Mouse (Mus musculus) kidney, postnatal 0 days (tissue): ENCODE measurements around the gene Cmtm2a. TPM values are rescaled to one million over a fixed set of nuclear protein-coding genes. Genes with fewer than 3 reads are reported as not detected.
A peak's percentile ranks its signal among the peaks of the same experiment; 100 is the strongest.
"Not testable (repeated sequence)": the region's sequence is repeated elsewhere in the genome, so short reads cannot be mapped to it uniquely, and the experiment has no call there.

Experiments used
- ATAC-seq: fragments of 200-750 bp; cut with Nextera tagmentation; replicated peaks from 2 replicates; pipeline ENCODE4 v1.8.0; 2017; ENCODE audit warnings: low read depth, moderate number of reproducible peaks, moderate TSS enrichment, moderate library complexity; ENCODE audit not compliant: low FRiP score
- DNase-seq: peaks from one replicate; pipeline ENCODE4 v3.0.0-alpha.2; 2016; ENCODE audit warnings: low spot score
- H3K27ac ChIP-seq: fragments of 300-500 bp; sonication (generic); 2 replicates; pipeline ENCODE4 v1.5.1; 2014; ENCODE audit warnings: mild to moderate bottlenecking
- H3K27me3 ChIP-seq: fragments of 300-500 bp; sonication (generic); 2 replicates; pipeline ENCODE4 v1.6.1; 2014; ENCODE audit warnings: low read length, mixed read lengths; ENCODE audit not compliant: insufficient read depth
- H3K36me3 ChIP-seq: fragments of 300-500 bp; sonication (generic); 2 replicates; pipeline ENCODE4 v1.6.1; 2014; ENCODE audit warnings: low read length, mixed read lengths; ENCODE audit not compliant: insufficient read depth
- H3K4me1 ChIP-seq: fragments of 300-500 bp; sonication (generic); replicated peaks from 2 replicates; pipeline ENCODE4 v1.6.1; 2014; ENCODE audit warnings: antibody characterized with exemption, low read length, mixed read lengths; ENCODE audit not compliant: insufficient read depth
- H3K4me2 ChIP-seq: fragments of 300-500 bp; sonication (generic); 2 replicates; pipeline ENCODE4 v1.6.1; 2014; ENCODE audit warnings: mild to moderate bottlenecking, low read length, moderate library complexity, mixed read lengths
- H3K4me3 ChIP-seq: fragments of 300-500 bp; sonication (generic); replicated peaks from 2 replicates; pipeline ENCODE4 v1.5.1; 2014; ENCODE audit warnings: low read depth, low read length
- H3K9ac ChIP-seq: fragments of 300-500 bp; sonication (generic); 2 replicates; pipeline ENCODE4 v1.6.1; 2014; ENCODE audit warnings: low read depth, low read length
- H3K9me3 ChIP-seq: fragments of 300-500 bp; sonication (generic); replicated peaks from 2 replicates; pipeline ENCODE4 v1.6.1; 2016; ENCODE audit warnings: low read length, inconsistent platforms, mixed read lengths
- CTCF ChIP-seq: IDR thresholded peaks from 2 replicates; pipeline ENCODE4 v1.5.1; 2016; ENCODE audit warnings: antibody characterized with exemption, low read depth, mild to moderate bottlenecking, moderate library complexity
- WGBS: fragments of 180-500 bp; shearing (Covaris S2); extraction: QIAGEN DNeasy Blood & Tissue Kit; methylation state at CpG from one replicate; pipeline ENCODE4 v1.1.7; 2014; 5-methylcytosine and 5-hydroxymethylcytosine counted together
- polyA plus RNA-seq: library from polyadenylated mRNA; unstranded; fragments of >200 nt; fragmentation: Nextera tagmentation; extraction: Ambion mirVana; gene quantifications from 2 replicates; pipeline ENCODE4 v1.2.1, GENCODE M21; 2015

Cmtm2a gene
- polyA plus RNA-seq, 1 experiment from 2014 or later = not detected

- ATAC-seq = no peak
Observed at GRCm38 (mm10) chr8:104339229-104339982, 46.4 kb upstream of the Cmtm2a start, which contains the start of gene Cmtm3. Gene Cmtm3 (plus strand): TSS chr8:104339410.

GRCm38 (mm10) chr8:104337890-104338289 is 44.9 kb upstream of the Cmtm2a start:
- ATAC-seq = no peak
- no peaks in the 10 kb centered on the region for H3K36me3 ChIP-seq
- TF ChIP-seq CTCF = no peak
- H3K27ac ChIP-seq = no peak overlapping the region
- no peak for DNase-seq
- H3K27me3 ChIP-seq = no peaks in the 10 kb centered on the region
- H3K4me2 ChIP-seq = no peak overlapping the region
- no peaks in the 10 kb centered on the region for H3K9me3 ChIP-seq
- H3K4me1 ChIP-seq = 0 out of 2 replicates have a peak, but pooled peaks cover 12% of the 10 kb centered on the region
- H3K4me3 ChIP-seq = no peak overlapping the region
- WGBS = 54% methylated on average over 3 of the region's 3 CpGs
- no peak overlapping the region for H3K9ac ChIP-seq

More at GRCm38 (mm10) chr8:104339229-104339982, 46.4 kb upstream of the Cmtm2a start, which contains the start of gene Cmtm3:
- Histone ChIP-seq H3K4me1 (0 out of 2 replicates have a peak, but pooled peaks cover 12% of the 10 kb centered on the region), H3K9me3 (no peaks in the 10 kb centered on the region), H3K9ac (peak within 1 kb of the TSS; percentile 83), H3K27ac (peak within 1 kb of the TSS; percentile 90; the same call in 1 of the 2 replicates), H3K27me3 (no peaks in the 10 kb centered on the region), H3K4me2 (peak within 1 kb of the TSS; percentile 87), H3K4me3 (peak within 1 kb of the TSS; percentile 67), H3K36me3 (no peaks in the 10 kb centered on the region)
- no peak for TF ChIP-seq CTCF
- WGBS = 15% methylated on average over 16 of the region's 18 CpGs
- peak; percentile 66 for DNase-seq

- Histone ChIP-seq H3K9ac (no peak overlapping the region), H3K4me3 (no peak overlapping the region), H3K4me1 (0 out of 2 replicates have a peak, but pooled peaks cover 10% of the 10 kb centered on the region), H3K27ac (no peak overlapping the region), H3K36me3 (no peaks in the 10 kb centered on the region), H3K27me3 (no peaks in the 10 kb centered on the region), H3K9me3 (no peaks in the 10 kb centered on the region), H3K4me2 (no peak overlapping the region)
- TF ChIP-seq CTCF = no peak
- DNase-seq (no peak), ATAC-seq (no peak)
- 94% methylated on average over 1 of the region's 1 CpGs for WGBS
Observed at GRCm38 (mm10) chr8:104336806-104337205, 43.8 kb upstream of the Cmtm2a start.

DNA sequence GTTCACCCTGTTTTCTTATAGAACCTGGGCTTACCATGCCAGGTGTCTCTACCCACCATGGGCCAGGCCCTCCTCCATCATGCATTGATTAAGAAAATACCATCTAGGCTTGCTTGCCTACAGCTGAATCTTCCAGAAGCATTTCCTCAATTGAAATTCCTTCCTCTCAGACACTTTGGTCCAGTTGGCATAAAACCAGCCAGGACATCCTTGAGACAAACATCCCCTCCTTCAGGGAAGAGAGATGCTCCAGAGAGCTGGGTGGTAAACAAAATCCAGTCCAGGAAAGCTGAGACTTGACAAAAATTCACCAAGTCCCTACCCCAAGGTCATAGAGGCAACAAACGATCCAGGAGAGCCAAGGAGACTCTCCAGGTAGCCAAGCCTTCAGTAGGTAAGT is 41.2 kb upstream of the Cmtm2a start:
- no peak for DNase-seq
- Histone ChIP-seq H3K9ac (no peak overlapping the region), H3K9me3 (no peaks in the 10 kb centered on the region), H3K27me3 (no peaks in the 10 kb centered on the region), H3K4me1 (no peaks in the 10 kb centered on the region), H3K27ac (no peak overlapping the region), H3K4me3 (no peak overlapping the region), H3K4me2 (no peak overlapping the region), H3K36me3 (no peaks in the 10 kb centered on the region)
- no peak for ATAC-seq
- 60% methylated on average over 1 of the region's 1 CpGs for WGBS
- TF ChIP-seq CTCF = no peak

DNA sequence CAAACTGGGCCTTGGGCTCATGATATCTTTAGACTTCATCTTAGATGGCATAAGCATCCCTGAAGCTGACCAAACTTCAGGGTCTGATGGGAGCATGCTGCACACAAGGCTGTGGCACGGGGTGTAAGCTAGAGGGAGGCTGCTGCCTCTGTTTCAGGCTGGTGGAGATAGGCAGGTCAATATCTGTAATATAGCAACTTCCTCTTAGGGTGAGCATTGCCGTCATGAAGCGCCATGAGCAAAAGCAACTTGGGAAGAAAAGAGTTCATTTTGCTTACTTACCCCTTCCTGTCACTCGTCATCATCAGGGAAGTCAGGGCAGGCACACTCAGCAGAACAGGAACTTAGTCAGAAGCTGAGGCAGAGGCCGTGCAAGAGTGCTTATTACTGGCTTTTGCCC is 40.8 kb upstream of the Cmtm2a start:
- no peak overlapping the region for H3K4me2 ChIP-seq
- no peaks in the 10 kb centered on the region for H3K4me1 ChIP-seq
- H3K9me3 ChIP-seq = no peaks in the 10 kb centered on the region
- ATAC-seq (no peak), DNase-seq (no peak)
- no peak overlapping the region for H3K9ac ChIP-seq
- no peak overlapping the region for H3K4me3 ChIP-seq
- H3K27me3 ChIP-seq = no peaks in the 10 kb centered on the region
- TF ChIP-seq CTCF = no peak
- no peaks in the 10 kb centered on the region for H3K36me3 ChIP-seq
- WGBS = 72% methylated on average over 5 of the region's 5 CpGs
- no peak overlapping the region for H3K27ac ChIP-seq

DNA sequence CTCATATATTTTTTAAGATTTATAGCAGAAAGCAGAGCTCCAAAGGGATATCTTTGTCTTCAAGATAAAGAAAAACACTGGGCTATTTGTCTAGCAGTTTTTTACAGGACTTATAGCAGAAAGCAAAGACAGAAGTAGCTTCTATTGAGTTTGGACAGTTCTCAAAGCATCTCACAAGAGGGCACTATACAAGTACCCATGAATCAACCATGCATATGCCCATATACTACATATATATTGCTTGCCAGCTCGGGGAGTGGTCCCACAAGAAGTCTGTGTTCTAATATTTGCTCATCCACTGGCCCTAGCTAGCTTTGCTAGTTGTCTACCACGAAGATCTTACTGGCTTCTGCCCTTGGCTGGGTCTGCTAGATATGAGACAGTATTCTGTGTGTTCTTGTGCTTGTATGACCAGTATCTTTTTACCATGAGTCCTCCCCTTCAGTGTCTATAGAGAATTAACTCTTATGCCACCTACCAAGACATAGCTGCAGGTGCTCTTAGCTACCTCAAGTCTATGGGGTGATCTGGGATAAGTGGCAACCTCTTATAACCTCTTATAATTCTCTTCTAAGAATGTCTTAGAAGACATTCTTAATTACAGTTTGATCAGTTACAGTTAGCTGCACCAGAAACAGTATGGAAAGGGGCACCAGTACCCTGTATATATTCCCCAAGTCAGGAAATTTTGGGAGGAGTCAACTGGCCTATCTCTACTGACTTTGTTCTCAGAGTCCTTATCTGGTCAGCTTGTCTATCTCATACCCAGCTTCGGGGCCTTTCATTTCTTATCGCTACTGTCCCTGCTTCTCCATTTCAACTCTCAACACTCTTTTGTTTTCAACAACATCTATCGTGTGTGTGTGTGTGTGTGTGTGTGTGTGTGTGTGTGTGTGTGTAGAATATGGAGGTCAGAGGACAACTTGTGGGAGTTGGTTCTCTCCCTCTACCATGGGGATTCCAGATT is 40.0 kb upstream of the Cmtm2a start:
- 76% methylated on average over 5 of the region's 5 CpGs for WGBS
- peak; percentile 27; the same call in 1 of the 2 replicates for TF ChIP-seq CTCF

DNA sequence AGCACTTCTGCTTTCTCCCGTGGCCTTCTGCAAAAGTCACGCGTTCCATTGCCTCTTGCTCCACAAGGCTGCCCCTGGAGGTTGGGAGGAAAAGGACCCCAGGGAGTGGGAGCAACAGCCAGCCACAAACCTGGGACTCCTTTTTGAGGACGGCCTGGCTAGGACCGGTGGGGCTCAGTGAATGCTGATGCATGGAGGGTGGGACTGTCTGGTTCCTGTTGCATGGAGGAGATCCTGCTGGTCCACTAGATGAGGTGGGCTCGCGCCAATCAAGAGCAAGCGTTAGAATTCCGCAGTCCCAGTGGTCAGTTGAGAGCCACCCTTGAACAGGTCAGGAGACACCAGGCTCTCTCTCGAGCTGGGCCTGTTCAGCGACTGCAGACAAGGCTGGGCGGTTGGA is 28.9 kb upstream of the Cmtm2a start, which contains the start of gene Cmtm2b:
Gene Cmtm2b, plus strand, starts transcription at position 301 of the 400 bp plus-strand sequence.
- 85% methylated on average over 12 of the region's 12 CpGs for WGBS
- not testable (repeated sequence) for H3K4me3 ChIP-seq, H3K27ac ChIP-seq, H3K27me3 ChIP-seq, H3K9me3 ChIP-seq, DNase-seq, H3K4me2 ChIP-seq, H3K36me3 ChIP-seq, H3K4me1 ChIP-seq, H3K9ac ChIP-seq, ATAC-seq

More for the DNA sequence above, 40.0 kb upstream of the Cmtm2a start:
- DNase-seq = no peak
- no peak for ATAC-seq
- Histone ChIP-seq H3K9ac (no peak overlapping the region), H3K4me3 (no peak overlapping the region), H3K36me3 (no peaks in the 10 kb centered on the region), H3K9me3 (no peaks in the 10 kb centered on the region), H3K4me2 (no peak overlapping the region), H3K27me3 (no peaks in the 10 kb centered on the region), H3K27ac (no peak overlapping the region), H3K4me1 (no peaks in the 10 kb centered on the region)

GRCm38 (mm10) chr8:104321267-104321666 is 28.3 kb upstream of the Cmtm2a start, which contains the start of gene Gm11020:
Gene Gm11020 (plus strand): TSS chr8:104321567.
- not testable (repeated sequence) for H3K4me1 ChIP-seq, ATAC-seq, H3K9me3 ChIP-seq, DNase-seq, H3K4me3 ChIP-seq, H3K9ac ChIP-seq, H3K27ac ChIP-seq, H3K36me3 ChIP-seq, H3K4me2 ChIP-seq, H3K27me3 ChIP-seq
- 83% methylated on average over 8 of the region's 11 CpGs for WGBS
